Mouse (Mus musculus) brain, embryonic 14.5 days (tissue): ENCODE measurements around the gene Manba. TPM values are rescaled to one million over a fixed set of nuclear protein-coding genes. Genes with fewer than 3 reads are reported as not detected.
"Not testable (repeated sequence)": the region's sequence is repeated elsewhere in the genome, so short reads cannot be mapped to it uniquely, and the experiment has no call there.

Experiments
- DNase-seq: peaks from one replicate; pipeline ENCODE4 v3.0.0-alpha.2; 2011; ENCODE audit warnings: low read depth
- CTCF ChIP-seq: fragments of 200-500 bp; IDR thresholded peaks from 2 replicates; pipeline ENCODE4 v1.5.1; 2012; ENCODE audit warnings: inconsistent platforms, mild to moderate bottlenecking, moderate library complexity, borderline replicate concordance; ENCODE audit not compliant: insufficient read depth, insufficient read length; ENCODE audit errors: extremely low read depth
- POLR2A ChIP-seq: fragments of 200-500 bp; IDR thresholded peaks from 2 replicates; pipeline ENCODE4 v1.6.1; 2012; ENCODE audit warnings: mild to moderate bottlenecking, inconsistent platforms, borderline replicate concordance; ENCODE audit not compliant: poor library complexity, insufficient read depth, insufficient read length, severe bottlenecking; ENCODE audit errors: extremely low read depth
- polyA plus RNA-seq: library from polyadenylated mRNA; depleted of rRNA; stranded (reverse); fragments of >200 nt; gene quantifications from 2 replicates; pipeline ENCODE4 v1.2.3, GENCODE M21; 2012

Manba gene
- polyA plus RNA-seq, 1 experiment, result 3.1 TPM

- 0 out of 2 replicates have a peak, but pooled peaks have one; percentile 21 for TF ChIP-seq CTCF
- no peak for TF ChIP-seq POLR2A
- peak; percentile 9 for DNase-seq
Observed at GRCm38 (mm10) chr3:135511683-135512082, 26.3 kb downstream of the Manba start.

- TF ChIP-seq POLR2A (no peak), CTCF (no peak)
- DNase-seq, result peak; percentile 82
Observed at GRCm38 (mm10) chr3:135513270-135513669, 27.9 kb downstream of the Manba start.

- TF ChIP-seq POLR2A, result no peak
- no peak for TF ChIP-seq CTCF
Observed at GRCm38 (mm10) chr3:135513800-135514425, 28.5 kb downstream of the Manba start.

DNA sequence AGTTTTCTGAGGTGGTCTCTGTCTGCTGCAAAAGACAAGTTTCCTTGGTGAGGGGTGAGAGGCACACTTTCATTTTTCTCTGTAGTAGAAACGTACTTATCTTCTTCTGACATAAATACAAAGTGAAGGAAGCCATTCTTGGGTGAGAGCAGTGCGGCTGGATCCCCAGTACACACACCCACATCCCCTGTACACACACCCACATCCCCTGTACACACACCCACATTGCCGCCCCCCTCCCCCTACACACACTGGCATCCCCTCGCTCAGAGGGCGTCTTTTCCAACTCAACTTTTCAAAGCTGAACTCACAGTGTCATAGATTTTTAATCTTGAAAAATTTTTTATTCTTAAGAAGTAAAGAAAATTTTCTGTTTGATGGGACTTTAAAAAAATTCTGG, 29.8 kb downstream of the Manba start:
- TF ChIP-seq POLR2A (no peak), CTCF (no peak)
- DNase-seq, result no peak

More at GRCm38 (mm10) chr3:135513800-135514425, 28.5 kb downstream of the Manba start:
- peak; percentile 9 for DNase-seq

- TF ChIP-seq POLR2A, result no peak
- TF ChIP-seq CTCF, result no peak
- DNase-seq, result peak; percentile 18
Observed at GRCm38 (mm10) chr3:135516891-135517290, 31.5 kb downstream of the Manba start.

DNA sequence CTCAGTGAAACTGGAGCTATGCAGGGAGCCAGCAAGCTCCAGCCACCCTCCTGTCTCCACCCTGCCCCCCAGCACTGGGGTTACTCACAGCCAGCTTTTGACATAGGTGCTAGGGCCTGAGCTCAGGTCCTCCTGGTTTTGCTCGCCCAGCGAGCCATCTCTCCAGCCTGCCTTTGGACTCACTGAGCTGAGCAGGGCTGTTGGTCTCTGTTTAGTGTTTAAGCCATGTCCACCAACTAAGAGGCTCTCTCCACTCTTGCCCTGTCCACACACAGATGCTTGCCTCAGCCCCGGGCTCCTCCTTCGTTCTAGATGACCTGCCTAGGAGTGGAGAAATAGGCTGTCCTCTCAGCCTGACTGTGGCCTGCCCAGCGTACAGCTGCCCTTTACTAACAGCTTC, 33.5 kb downstream of the Manba start:
- no peak for DNase-seq
- TF ChIP-seq POLR2A (no peak), CTCF (no peak)

GRCm38 (mm10) chr3:135519584-135519983, 34.2 kb downstream of the Manba start:
- no peak for DNase-seq
- TF ChIP-seq CTCF (no peak), POLR2A (no peak)

- no peak for TF ChIP-seq CTCF
- no peak for TF ChIP-seq POLR2A
- DNase-seq, result no peak
Observed at GRCm38 (mm10) chr3:135521963-135522362, 36.6 kb downstream of the Manba start.

DNA sequence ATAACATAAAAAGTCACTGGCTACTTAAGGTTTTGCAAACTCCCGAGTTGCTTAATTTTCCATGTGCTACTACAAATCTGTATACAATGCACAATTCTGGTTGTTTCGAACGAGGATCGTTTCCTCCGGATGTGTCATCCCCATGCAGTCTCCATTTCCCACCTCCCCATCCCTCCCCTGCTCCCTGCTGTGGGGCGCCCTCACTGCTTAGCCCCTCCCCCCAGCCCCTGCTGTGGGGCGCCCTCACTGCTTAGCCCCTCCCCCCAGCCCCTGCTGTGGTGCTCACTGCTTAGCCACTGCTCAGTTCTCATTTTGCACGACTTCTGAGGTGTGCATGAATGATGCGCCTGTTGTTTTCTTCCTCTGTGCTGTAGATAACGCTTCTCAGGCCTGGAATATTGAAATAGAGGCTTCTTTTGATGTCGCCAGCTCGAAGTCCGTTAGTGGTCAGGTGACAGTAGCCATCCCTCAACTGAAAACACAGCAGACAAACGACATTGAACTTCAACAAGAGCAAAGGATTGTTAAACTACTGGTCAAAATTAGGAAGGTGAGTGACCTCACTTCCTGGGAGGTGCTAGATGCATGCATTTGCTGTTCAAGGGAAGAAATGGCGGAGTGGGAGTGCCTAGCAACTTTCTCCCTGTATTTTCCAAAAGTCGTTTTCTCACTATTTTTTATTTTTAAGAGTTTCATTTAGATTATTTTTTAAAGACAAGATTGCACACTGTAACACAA, 37.4 kb downstream of the Manba start:
- no peak for DNase-seq
- TF ChIP-seq POLR2A (no peak), CTCF (no peak)

GRCm38 (mm10) chr3:135524900-135525299, 39.5 kb downstream of the Manba start:
- not testable (repeated sequence) for DNase-seq

DNA sequence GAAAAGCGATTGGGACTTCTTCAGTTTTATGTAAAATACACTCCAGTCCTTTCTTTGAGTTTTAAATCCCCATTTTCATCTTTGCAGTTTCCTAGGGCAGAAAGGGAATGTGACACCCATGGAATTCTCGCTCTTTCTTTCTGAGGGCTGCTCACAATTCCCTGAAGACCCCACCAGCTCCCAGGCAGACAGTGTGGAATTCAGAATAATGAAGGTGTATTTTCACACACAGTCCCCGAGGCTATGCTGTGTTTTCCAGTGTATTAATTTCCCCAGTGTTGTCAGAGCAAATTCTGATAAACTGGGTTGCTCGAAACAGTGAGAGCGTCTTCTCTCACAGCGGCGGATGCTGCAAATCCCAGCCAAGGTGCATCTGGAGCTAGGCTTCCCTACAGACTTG, 44.3 kb downstream of the Manba start:
- DNase-seq, result peak; percentile 20
- TF ChIP-seq POLR2A, result no peak

DNA sequence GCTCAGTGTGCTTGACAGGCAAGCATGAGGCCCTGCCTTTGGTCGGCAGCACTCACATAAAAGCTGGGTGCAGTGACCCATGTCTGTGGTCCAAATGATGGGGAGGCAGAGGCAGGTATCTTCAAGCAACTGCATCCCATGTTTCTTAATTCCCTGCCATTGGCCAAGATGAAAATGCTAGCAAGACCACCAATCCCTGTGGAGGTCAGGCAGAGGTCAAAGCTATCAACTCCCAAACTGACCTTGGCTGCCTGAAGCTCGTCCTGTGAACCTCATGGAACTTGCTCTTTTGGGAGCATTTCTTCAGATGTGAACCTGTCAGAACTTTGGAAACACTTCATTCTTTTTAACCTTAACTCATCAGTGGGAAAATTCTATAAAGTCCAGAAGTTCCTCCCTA, 46.4 kb downstream of the Manba start:
- DNase-seq, result no peak
- TF ChIP-seq POLR2A, result no peak
- no peak for TF ChIP-seq CTCF
